Mouse (Mus musculus) embryonic fibroblast, embryonic 13.5 days (primary cell): ENCODE measurements around the gene Cyp2f2.

ENCODE experiments used
- CTCF ChIP-seq: IDR thresholded peaks from 2 replicates; pipeline ENCODE4 v1.5.1; 2011; ENCODE audit warnings: mild to moderate bottlenecking, control low read depth, low read length, moderate library complexity, borderline replicate concordance; ENCODE audit not compliant: insufficient read depth
- POLR2A ChIP-seq: IDR thresholded peaks from 2 replicates; pipeline ENCODE4 v1.6.1; 2011; ENCODE audit warnings: low read depth, mild to moderate bottlenecking, control low read depth, low read length, moderate library complexity

DNA sequence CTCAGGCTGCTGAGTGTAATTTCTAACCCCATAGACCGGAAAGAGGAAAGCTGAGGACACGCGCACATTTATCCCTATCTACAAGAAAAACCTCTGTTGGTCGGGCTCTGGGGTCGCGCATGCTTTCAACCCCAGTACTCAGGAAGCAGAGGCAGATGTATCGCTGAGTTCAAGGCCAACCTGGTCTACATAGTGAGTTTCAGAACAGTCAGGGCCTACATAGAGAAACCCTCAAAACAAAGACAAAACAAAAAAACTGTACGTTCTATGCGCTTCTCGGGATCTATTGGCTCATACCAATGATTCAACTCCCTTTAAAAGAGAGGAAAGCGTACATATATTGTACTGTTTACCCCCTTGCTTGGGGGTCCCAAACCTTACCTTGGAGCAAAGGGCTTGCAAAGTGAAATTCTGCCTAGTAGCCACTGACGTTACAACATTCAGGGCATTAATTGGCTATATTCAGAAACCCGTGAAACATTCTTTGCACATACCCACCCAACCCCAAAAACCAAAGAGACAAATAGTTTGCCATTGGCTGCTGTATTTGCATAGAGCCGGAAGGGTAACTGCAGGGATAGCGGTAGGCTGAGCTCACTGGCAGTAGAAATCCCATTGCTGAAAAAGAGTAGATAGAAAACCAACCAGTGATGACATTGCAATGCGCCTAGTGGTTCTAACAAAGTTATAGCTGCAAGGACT lies 59.7 kb downstream of the Cyp2f2 start:
- TF ChIP-seq CTCF (no peak), POLR2A (no peak)
